Mouse (Mus musculus) testis, adult 2 months (tissue): Measurements from ENCODE around the gene Defb25.

ENCODE experiments used
- CTCF ChIP-seq: fragments of 200-500 bp; IDR thresholded peaks from 2 replicates; pipeline ENCODE4 v1.5.1; 2012; ENCODE audit warnings: low read depth, mild to moderate bottlenecking, inconsistent platforms, low read length, moderate library complexity; ENCODE audit not compliant: control insufficient read depth, insufficient read depth, insufficient replicate concordance
- POLR2A ChIP-seq: fragments of 200-500 bp; IDR thresholded peaks from 2 replicates; pipeline ENCODE4 v1.6.1; 2012; ENCODE audit warnings: low read depth, mild to moderate bottlenecking, inconsistent platforms, low read length, moderate library complexity; ENCODE audit not compliant: control insufficient read depth

DNA sequence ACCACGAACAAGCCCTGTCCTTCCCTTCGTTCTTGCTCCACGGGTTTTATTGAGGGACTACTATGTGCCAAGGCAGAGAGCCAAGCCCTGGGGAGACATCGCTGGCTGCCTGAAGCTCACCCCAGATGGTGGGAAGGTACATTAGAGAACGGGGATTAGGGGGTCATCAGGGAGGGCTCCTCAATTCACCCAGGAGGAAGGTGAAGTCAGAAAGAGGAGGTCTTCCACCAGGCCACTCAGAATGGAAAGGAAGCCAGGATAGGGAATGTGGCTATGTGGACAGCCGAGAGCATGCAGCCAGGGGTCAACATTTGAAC is 14.1 kb upstream of the Defb25 start:
- no peak for TF ChIP-seq CTCF
- no peak for TF ChIP-seq POLR2A
